Mouse (Mus musculus): ENCODE data around the gene Clec12b. TPM values are rescaled to one million over a fixed set of nuclear protein-coding genes. Genes with fewer than 3 reads are reported as not detected.

The Clec12b gene
- total and polyA plus RNA-seq, 2 experiments from 2014 or later: 0.16 TPM; not detected in 1

DNA sequence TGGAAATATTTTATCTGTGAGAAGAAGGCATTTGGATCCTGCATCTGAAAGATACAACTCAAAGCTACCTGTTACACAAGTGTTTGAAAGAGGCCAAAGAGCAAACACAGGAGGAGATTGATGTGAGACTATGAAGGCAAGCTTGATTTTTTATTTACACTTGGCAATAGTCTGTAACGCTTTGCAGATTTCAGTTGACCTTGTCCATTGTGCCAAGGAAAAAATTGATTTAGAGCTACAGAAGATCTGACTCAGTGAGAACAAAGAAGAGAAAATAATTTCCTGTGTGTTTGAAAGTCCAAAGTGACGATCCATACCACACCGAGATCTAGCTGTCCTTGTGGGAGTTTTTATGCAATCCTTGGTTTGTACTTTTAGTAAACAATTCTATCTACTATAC, 36.6 kb upstream of the Clec12b start:
- Histone ChIP-seq H3K27ac (ENCODE audit: low read depth, low read length) (no peak overlapping the region), H3K4me3 (ENCODE audit: low read depth, low read length) (no peak overlapping the region), H3K9me3 (ENCODE audit: low read length) (no peaks in the 10 kb centered on the region), H3K27me3 (ENCODE audit: insufficient read depth, low read length) (no peaks in the 10 kb centered on the region), H3K4me1 (ENCODE audit: insufficient read depth) (no peaks in the 10 kb centered on the region), H3K36me3 (ENCODE audit: insufficient read depth) (no peaks in the 10 kb centered on the region), H3K4me2 (ENCODE audit: low read depth) (no peak overlapping the region), H3K9ac (no peak overlapping the region)
- no peak for ATAC-seq
- WGBS: 86% methylated on average over 3 of the region's 3 CpGs
- TF ChIP-seq CTCF (IDR thresholded peaks at IDR 0.05; ENCODE audit: low read depth): no peak
- DNase-seq: no peak

GRCm38 (mm10) chr6:129414177-129414576, 28.5 kb upstream of the Clec12b start:
- Histone ChIP-seq H3K4me3 (ENCODE audit: low read depth, low read length) (no peak overlapping the region), H3K36me3 (ENCODE audit: insufficient read depth) (no peaks in the 10 kb centered on the region), H3K27ac (ENCODE audit: low read depth, low read length) (no peak overlapping the region), H3K4me2 (ENCODE audit: low read depth) (no peak overlapping the region), H3K27me3 (ENCODE audit: insufficient read depth, low read length) (no peaks in the 10 kb centered on the region), H3K4me1 (ENCODE audit: insufficient read depth) (no peaks in the 10 kb centered on the region), H3K9me3 (ENCODE audit: low read length) (no peaks in the 10 kb centered on the region), H3K9ac (no peak overlapping the region)
- ATAC-seq (no peak), DNase-seq (no peak)
- WGBS: 76% methylated on average over 1 of the region's 1 CpGs
- no peak for TF ChIP-seq CTCF (IDR thresholded peaks at IDR 0.05; ENCODE audit: low read depth)

DNA sequence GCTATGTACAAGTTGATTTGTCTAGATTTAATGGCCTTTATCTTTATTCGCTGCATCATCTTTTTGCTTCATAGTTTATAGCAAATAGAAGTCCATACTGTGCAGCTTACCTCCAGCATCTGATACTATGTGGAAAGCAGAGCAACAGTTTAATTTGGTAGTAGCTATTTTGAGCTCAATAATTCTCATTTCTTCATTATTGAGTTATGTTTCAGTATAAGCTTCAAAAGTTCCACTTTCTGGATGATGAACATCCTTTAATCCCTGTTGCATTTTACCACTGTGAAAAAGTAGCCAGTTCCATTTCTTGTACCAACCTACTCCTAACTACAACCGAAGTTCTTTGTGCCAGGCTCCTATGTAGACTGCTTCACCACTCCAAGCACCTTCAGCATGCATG, 22.9 kb upstream of the Clec12b start, which contains the start of gene Clec9a:
TSS of gene Clec9a (plus strand) at position 301 of the 400 bp plus-strand sequence.
- no peaks in the 10 kb centered on the region for H3K4me1 ChIP-seq (ENCODE audit: insufficient read depth)
- 94% methylated on average over 2 of the region's 2 CpGs for WGBS
- ATAC-seq (no peak), DNase-seq (no peak)
- no peaks in the 10 kb centered on the region for H3K27me3 ChIP-seq (ENCODE audit: insufficient read depth, low read length)
- no peak for TF ChIP-seq CTCF (IDR thresholded peaks at IDR 0.05; ENCODE audit: low read depth)
- H3K27ac ChIP-seq (ENCODE audit: low read depth, low read length): no peak within 1 kb of the TSS
- no peaks in the 10 kb centered on the region for H3K36me3 ChIP-seq (ENCODE audit: insufficient read depth)
- H3K9me3 ChIP-seq (ENCODE audit: low read length): no peaks in the 10 kb centered on the region
- H3K4me2 ChIP-seq (ENCODE audit: low read depth): no peak within 1 kb of the TSS
- H3K4me3 ChIP-seq (ENCODE audit: low read depth, low read length): no peak within 1 kb of the TSS
- H3K9ac ChIP-seq: no peak within 1 kb of the TSS

- Histone ChIP-seq H3K4me3 (ENCODE audit: low read depth, low read length) (no peak overlapping the region), H3K4me2 (ENCODE audit: low read depth) (no peak overlapping the region), H3K9ac (no peak overlapping the region), H3K4me1 (ENCODE audit: insufficient read depth) (no peaks in the 10 kb centered on the region), H3K9me3 (ENCODE audit: low read length) (no peaks in the 10 kb centered on the region), H3K36me3 (ENCODE audit: insufficient read depth) (no peaks in the 10 kb centered on the region), H3K27ac (ENCODE audit: low read depth, low read length) (no peak overlapping the region), H3K27me3 (ENCODE audit: insufficient read depth, low read length) (no peaks in the 10 kb centered on the region)
- 62% methylated on average over 2 of the region's 2 CpGs for WGBS
- no peak for TF ChIP-seq CTCF (IDR thresholded peaks at IDR 0.05; ENCODE audit: low read depth)
- ATAC-seq: no peak
- no peak for DNase-seq
These were observed 21.6 kb upstream of the Clec12b start for GRCm38 (mm10) chr6:129407324-129407723.

DNA sequence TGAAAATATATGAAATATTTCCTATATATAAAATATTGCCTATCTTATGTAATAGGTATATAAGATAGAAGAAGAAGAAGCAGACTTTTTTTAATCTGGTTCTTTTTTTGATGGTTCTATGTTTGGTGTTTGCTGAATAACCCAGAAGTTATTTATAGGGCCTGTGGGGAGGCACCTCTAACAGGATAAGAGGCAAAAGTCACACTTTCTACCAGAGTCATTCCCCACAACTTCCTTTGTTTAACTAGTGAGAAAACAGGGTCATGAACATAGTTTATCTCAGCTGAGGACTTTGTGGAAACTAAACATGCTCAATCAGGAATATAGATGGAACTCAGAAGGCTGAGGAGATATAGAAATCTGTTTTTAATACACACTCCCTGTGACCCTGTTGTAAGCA, 20.3 kb upstream of the Clec12b start:
- no peak overlapping the region for H3K4me3 ChIP-seq (ENCODE audit: low read depth, low read length)
- H3K27ac ChIP-seq (ENCODE audit: low read depth, low read length): no peak overlapping the region
- no peak overlapping the region for H3K9ac ChIP-seq
- DNase-seq (no peak), ATAC-seq (no peak)
- no peaks in the 10 kb centered on the region for H3K4me1 ChIP-seq (ENCODE audit: insufficient read depth)
- H3K9me3 ChIP-seq (ENCODE audit: low read length): no peaks in the 10 kb centered on the region
- TF ChIP-seq CTCF (IDR thresholded peaks at IDR 0.05; ENCODE audit: low read depth): no peak
- H3K27me3 ChIP-seq (ENCODE audit: insufficient read depth, low read length): no peaks in the 10 kb centered on the region
- H3K4me2 ChIP-seq (ENCODE audit: low read depth): no peak overlapping the region
- no peaks in the 10 kb centered on the region for H3K36me3 ChIP-seq (ENCODE audit: insufficient read depth)

DNA sequence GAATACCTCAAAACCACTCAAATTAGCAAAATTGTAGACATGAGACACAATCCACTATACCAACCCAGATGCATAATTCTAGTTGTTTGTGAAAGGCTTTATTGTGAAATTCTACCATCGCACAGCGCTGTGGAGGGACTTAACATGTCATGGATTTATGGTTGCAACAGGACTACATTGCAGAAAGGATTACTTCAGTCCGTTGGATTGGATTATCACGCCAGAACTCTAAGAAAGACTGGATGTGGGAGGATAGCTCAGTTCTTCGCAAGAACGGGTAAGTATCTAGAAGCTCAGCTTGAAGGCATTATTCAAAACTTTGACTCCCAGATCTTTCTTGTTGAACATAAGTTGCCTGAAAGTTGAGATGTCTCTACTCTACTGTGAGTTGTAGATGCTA, 17.7 kb upstream of the Clec12b start:
- H3K27me3 ChIP-seq (ENCODE audit: insufficient read depth, low read length): no peaks in the 10 kb centered on the region

GRCm38 (mm10) chr6:129402404-129402803, 16.7 kb upstream of the Clec12b start:
- no peak overlapping the region for H3K4me2 ChIP-seq (ENCODE audit: low read depth)
- no peaks in the 10 kb centered on the region for H3K4me1 ChIP-seq (ENCODE audit: insufficient read depth)
- no peak overlapping the region for H3K27ac ChIP-seq (ENCODE audit: low read depth, low read length)
- WGBS: 95% methylated on average over 2 of the region's 2 CpGs
- H3K9ac ChIP-seq: no peak overlapping the region
- TF ChIP-seq CTCF (IDR thresholded peaks at IDR 0.05; ENCODE audit: low read depth): no peak
- ATAC-seq (no peak), DNase-seq (no peak)
- no peaks in the 10 kb centered on the region for H3K9me3 ChIP-seq (ENCODE audit: low read length)
- H3K27me3 ChIP-seq (ENCODE audit: insufficient read depth, low read length): no peaks in the 10 kb centered on the region
- no peaks in the 10 kb centered on the region for H3K36me3 ChIP-seq (ENCODE audit: insufficient read depth)
- H3K4me3 ChIP-seq (ENCODE audit: low read depth, low read length): no peak overlapping the region

More for the DNA sequence above, 17.7 kb upstream of the Clec12b start:
- ATAC-seq (no peak), DNase-seq (no peak)
- H3K9ac ChIP-seq: no peak overlapping the region
- 77% methylated on average over 6 of the region's 6 CpGs for WGBS
- H3K4me3 ChIP-seq (ENCODE audit: low read depth, low read length): no peak overlapping the region
- no peak for TF ChIP-seq CTCF (IDR thresholded peaks at IDR 0.05; ENCODE audit: low read depth)
- H3K27ac ChIP-seq (ENCODE audit: low read depth, low read length): no peak overlapping the region
- no peaks in the 10 kb centered on the region for H3K4me1 ChIP-seq (ENCODE audit: insufficient read depth)
- no peak overlapping the region for H3K4me2 ChIP-seq (ENCODE audit: low read depth)
- no peaks in the 10 kb centered on the region for H3K36me3 ChIP-seq (ENCODE audit: insufficient read depth)
- H3K9me3 ChIP-seq (ENCODE audit: low read length): no peaks in the 10 kb centered on the region

DNA sequence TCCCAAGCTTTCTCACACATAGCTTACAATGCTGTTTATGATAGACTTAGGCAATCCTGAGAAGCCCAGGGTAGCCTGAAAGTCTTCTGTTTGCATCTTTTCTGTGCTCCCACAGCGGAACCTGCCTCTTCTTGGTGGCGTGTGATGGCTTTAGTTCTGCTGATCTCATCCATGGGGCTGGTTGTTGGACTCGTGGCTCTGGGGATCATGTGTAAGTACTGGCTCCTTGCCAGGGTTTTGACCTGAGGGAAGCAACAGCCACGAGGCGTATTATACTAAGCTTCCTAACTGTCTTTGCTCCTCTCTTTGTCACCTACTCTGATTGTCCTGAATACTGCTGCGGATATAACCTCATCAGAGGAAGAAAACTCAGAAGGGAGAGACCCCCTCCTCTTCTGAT, 14.3 kb upstream of the Clec12b start:
- DNase-seq (no peak), ATAC-seq (no peak)
- H3K27me3 ChIP-seq (ENCODE audit: insufficient read depth, low read length): no peaks in the 10 kb centered on the region
- TF ChIP-seq CTCF (IDR thresholded peaks at IDR 0.05; ENCODE audit: low read depth): no peak
- H3K36me3 ChIP-seq (ENCODE audit: insufficient read depth): no peaks in the 10 kb centered on the region
- H3K4me3 ChIP-seq (ENCODE audit: low read depth, low read length): no peak overlapping the region
- no peaks in the 10 kb centered on the region for H3K4me1 ChIP-seq (ENCODE audit: insufficient read depth)
- no peak overlapping the region for H3K9ac ChIP-seq
- 56% methylated on average over 6 of the region's 6 CpGs for WGBS
- H3K9me3 ChIP-seq (ENCODE audit: low read length): no peaks in the 10 kb centered on the region
- H3K4me2 ChIP-seq (ENCODE audit: low read depth): no peak overlapping the region
- no peak overlapping the region for H3K27ac ChIP-seq (ENCODE audit: low read depth, low read length)

Measured in forebrain, postnatal 0 days (tissue).